Mouse (Mus musculus) forelimb bud, embryonic 11.5 days (tissue): ENCODE measurements around the gene Rptor.

Source experiments
- DNase-seq: peaks from one replicate; pipeline ENCODE4 v3.0.0-alpha.2; 2012; ENCODE audit warnings: low read depth, low spot score

Gene Rptor

DNA sequence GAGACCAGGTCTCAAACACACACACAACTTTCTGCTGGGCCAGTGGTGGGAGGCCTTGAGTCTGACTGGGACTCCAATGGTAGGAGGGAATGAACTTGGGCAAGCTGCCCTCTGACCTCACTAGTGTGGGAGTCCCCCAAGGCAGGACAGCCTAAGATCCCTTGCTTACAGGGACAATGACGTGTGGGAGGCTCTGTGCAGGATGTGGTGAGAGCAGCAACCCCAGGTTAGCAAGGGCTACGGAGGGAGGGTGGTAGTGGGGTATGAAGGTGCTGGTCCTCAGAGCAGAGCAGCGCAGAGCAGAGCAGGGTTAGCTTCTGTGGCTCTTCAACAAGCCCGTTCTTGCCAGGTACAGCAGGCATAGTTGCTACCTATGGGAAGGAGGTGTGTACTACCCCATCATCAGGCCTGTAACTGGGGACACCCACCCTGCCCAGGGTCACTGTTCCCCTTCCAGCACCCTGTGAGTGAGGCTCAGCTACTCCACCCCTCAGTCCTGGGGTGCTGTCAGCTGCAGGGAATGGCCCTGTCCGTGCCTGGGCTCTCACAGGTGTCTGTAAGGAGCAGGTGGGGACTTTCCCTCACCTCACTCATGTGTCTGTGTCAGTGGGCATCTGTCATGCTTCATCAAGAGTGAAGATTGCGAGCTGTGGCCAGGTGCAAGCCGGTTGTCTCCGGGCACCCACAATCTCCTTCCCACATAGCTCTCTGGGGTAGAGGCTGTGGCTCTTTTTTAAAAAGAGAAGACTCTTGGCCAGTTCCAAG lies 331.3 kb downstream of the Rptor start:
- DNase-seq = no peak

DNA sequence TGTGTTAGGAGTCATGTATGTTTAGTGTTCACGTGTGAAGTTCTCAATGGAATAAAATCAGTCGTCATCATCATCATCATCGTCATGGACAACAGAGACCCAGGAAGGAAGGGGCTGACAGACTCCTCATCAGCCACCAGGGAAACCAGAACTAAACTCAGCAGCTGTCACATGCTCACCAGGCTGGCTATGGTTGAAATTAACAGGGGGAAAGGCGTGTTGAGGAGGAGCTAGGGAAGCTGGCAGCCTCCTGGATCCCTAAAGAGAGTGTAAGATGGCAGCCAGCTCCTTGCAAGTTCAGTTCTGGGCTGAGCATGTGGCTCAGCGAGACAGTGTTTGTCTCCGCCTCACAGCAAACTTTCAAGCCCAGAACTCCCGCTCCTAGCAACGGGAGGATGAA lies 332.1 kb downstream of the Rptor start:
- DNase-seq = no peak

DNA sequence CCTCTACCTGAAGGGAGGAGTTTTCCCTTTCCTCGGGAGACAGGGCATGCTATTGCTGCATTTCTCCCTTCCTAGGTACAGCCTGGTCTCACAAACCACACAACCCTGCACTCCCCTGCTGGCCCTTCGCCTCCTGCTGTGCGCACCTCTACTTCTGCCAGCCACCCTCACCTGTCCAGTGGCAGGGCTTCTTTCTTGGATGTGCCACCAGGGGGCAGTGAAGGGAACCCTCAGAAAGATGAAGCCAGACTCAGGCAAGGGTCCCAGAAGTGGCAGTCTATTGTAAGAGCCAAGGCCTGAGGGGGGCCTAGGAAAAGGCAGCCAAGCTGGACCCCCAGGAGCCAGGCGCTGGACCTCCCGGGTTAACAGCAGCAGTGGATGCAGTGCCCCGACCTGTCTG lies 332.8 kb downstream of the Rptor start:
- peak; percentile 68 for DNase-seq

DNA sequence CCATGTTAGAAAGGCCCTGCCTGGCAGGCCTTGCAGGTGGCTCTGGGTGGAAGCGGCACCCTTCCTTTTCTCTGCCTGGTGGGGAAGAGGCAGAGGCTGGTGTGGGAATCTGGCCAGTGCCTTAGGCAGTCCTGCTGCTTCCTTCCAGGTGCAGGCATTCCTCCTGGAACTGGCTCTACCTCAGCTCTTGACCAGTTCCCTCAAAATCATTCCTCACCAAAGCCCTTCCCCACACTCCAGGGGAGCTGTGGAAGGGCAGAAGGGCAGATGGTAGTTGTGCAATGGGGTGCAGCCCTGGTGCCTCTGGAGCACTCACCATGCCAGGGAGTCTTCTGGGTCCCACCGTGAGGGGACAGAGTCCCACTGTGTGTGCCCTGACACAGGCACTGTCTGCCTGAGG lies 333.8 kb downstream of the Rptor start:
- DNase-seq = no peak

DNA sequence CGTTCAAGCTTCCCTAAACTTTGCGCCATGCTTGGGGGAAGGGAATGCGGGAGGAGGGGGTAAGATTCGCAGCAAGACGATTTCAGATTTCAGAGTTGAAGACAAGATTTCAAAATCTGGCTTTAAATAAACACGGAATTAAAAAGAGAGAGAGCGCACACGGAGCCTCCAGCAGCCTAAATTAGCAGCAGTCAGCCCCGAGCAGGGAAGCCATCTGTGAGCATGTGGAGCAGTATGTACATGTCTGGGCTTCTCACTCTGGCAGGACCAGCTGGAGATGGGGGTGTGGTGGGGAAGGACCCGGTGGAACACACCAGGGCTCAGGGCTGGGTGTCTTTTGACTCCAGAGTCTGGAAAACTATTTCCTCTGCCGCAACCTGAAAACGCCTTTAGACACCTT lies 334.5 kb downstream of the Rptor start:
- DNase-seq = no peak

DNA sequence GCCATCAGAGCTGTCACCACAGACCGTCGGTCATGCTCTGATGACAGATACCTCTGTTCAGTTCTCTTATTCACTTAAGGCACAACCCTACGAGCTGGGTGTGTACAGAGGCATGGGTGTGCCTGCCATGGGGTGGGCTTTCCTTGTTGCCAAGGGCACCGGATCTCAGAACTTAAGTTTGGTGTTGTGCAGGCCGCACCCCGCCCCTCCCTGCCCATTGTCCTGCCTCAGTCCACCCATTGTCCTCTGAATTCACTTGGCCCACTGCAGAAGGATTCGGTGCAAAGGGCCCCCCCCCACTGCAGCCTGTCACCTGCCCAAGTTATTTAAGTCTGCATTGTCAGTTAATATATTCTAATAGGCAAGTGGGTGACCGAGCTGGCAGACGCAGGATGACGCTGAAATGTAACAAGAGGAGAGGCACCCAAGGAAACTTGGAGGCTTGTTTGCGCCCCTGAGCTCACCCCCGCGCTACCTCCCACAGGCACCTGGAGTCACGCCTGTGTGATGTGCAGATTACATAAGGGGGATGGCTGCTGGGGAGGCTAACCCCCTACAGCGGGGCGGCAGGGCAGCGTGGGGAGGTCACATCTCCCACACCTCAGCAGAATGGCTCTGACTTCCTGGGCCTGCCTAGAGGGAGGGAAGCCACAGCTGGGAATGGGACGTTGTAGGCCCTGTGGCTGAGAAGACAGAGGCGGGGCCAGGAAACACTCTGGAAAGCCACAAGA lies 335.2 kb downstream of the Rptor start:
- no peak for DNase-seq

DNA sequence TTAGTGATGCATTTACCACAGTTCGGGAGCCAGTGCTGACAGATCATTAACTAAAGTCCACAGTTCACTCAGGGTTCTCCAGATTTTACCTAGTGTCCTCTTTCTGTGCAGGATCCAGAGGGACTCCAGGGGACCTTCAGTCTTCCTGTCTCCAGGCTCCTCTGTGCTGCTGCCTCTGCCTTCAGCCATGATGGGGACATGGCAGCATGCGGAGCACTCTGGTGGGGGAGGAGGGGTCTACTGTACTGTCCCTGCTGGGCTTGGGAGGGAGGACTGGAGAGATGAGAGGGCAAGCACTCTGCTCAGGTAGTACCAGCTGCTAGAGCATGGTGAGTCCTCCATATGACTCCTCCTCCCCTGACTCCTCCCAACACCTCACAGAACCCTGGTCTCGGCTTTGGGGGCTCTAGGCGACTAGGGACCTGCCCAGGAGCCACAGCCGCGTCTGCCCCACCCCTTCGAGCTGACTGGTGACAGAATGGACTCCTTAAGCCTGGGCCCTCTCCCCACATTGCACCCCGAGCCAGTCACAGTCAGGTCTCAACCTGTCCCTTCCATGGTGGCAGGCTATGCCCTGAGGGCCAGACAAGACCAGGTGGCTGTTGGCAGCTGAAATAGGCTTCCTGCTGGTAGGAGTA lies 336.5 kb downstream of the Rptor start:
- DNase-seq = no peak

DNA sequence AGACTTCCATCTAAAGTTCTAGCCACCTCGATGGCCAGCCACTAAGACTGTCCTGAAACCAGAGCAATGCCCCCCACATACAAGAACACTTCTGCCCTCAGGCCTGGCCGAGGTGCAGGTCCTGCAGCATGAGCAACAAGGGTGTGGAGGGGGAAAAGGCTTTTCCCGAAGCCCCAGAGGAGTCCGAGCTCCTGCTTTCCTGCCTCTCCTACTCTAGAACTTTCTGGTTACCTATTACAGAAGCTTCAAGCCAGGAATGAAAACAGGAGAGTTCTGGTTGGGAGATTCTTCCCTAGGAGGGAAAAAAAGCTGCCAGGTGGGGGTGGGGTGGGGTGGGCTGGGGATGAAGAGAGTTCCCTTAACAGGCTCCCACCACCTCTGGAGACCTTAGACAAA lies 337.0 kb downstream of the Rptor start:
- no peak for DNase-seq

DNA sequence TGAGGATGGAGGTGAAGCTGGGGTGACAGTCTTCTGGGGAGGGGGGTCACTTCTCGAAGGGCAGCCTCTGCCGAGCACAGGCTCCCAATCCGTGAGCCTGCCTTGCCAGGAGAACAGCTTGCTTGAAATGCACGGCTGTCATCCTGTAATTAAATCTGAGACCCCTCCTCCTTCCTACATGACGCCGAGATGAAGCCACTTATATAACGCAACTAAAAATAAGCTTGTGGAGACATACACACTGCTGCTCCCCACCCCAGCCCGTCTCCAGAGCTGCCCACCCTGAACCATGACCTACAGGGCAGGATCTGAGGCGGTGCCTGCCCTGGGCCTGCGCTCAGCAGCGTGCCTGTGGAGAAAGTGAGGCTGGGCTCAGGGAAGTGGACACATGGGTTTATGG lies 337.4 kb downstream of the Rptor start:
- DNase-seq = no peak

DNA sequence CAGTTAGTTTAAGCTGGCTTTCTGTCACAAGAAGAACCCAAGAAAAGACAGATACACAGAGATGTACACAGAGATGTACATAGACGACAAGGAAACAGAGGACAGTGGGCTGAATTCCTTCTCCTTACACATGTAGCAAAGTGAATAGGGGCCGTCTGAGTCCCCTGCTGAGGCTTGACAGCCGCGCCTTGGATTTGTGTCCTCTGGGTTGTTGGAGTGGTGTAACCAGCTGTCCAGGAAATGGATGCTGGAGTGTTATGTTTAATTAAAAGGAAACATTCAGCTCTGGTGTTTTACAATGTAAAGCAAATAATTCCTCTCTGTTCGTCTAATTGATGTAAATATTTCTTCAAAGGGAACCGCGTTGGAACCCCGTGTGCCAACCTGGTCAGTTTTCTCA lies 339.1 kb downstream of the Rptor start:
- DNase-seq = no peak

DNA sequence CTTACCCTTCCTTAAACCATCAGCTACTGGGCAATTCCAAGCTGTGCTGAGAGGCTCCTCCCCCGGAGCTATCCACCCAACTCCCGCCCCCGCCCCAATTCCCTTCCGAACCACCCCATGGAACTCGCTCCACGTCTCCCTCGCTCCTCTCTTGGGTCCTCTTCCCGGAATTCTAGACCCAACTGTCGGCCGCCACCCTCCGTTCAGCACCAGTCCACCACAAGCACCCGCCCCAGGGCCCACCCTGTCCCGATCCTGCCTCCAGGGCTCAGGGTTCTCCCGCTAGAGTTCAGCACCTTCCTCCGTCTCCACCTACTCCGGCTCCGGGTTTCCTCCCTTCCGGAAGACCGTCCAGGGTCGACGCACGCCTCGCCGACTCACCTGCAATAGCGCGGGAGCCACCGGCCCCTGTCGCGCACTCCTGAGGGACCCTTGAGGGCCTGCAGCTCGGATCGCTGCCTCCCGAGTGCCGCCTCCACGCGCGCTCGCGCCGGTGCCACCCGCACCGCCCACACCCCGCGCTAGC lies 339.6 kb downstream of the Rptor start:
- DNase-seq = no peak

DNA sequence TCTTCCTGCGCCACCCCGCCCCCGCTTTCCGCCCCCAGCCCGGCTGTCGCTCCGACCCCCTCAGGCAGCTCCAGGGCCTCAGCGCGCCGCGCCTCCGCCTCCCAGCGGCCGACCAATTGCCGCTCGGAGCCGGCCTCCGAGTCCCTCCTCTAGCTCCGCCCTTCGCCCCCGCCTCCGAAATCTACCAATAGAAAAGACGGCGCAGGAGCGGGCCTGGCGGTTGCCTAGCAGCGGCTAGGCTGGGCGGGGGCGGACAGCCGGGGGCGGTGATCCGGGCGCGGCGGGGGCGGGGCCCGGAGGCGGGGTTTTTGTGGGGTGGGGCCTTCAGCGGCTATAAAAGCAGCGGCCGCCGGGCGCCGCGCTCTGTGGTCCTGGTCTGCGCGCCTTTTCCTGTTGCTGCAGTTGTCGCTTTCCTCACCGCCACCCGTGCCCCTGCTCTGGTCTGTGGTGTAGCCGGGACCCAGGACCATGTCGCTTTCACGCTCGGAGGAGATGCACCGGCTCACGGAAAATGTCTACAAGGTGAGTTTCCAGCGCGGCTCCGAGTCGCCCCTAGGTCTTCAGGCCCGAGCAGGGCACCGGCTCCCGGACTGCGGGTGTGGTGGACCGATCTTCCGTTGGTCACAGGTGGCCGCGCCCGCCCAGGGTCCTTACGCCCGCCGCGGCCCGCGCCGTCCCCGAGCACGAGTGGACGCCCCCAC lies 340.2 kb downstream of the Rptor start, which contains the start of gene Baiap2:
Gene Baiap2, plus strand, starts transcription at position 37 of the 701 bp plus-strand sequence.
- peak; percentile 97 for DNase-seq

DNA sequence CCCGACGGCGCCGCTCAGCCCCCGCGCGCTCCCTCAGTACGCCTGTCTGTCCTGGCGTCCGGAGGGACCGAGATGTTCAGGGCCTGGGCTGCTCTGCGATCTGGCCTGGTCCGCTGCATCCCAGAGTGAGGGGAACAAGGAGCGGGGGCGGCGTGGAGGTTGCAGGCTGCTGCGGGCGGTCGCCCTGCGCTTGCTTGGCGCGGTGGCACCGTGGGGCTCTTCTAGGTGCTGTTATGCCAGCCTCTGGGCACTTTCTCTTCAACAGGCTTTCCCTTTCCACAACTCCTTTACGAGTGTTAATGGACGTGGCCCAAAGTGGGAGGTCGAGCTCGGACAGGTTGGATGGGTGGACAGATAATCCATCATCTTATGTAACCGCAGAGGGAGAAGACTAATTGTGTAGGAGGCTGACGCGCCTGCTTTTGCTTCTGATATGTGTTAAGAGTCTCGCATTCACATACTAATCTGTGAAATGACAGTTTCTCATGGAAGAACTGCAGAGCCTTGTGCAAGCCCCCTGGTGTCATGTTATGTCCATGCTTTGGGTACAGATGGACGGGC lies 340.8 kb downstream of the Rptor start:
- DNase-seq = no peak

DNA sequence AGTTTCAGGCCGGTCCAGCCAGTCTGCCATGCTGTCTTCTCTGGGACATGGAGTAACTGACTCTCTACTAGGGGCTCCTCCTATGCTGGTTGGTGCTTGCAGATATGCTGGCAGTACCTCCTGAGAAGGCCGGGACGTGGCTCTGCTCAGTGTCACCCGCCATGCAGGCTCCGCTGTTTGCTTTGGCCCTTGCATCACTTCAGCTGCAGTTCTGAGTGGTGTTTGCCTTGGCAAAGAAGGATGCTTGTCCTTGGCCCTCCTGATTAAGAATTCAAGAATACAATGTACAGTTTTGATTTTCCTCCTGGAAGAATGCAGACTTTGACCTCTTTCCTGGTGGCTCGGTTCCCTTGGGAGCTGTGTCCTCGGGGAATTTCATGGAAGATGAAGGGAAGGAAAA lies 342.6 kb downstream of the Rptor start:
- no peak for DNase-seq

DNA sequence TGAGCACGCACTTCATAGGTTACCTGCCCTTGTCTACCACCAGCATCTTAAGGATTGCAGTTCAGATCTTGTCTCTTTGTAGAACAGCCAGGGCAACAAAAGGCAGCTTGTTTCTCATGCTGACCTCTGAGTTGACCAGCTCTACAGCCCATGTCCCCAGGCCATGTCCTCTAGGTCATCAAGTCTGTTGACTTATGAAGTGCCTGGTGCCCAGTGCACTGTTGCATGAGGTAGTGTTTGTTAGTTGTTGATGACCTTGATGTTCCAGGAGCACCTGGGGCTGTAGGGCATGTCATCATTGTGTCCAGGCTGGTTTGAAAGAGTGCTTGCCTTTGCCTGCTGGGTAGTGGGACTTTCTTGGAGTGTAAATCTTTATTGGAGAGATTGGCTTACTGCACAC lies 344.7 kb downstream of the Rptor start:
- DNase-seq = no peak

DNA sequence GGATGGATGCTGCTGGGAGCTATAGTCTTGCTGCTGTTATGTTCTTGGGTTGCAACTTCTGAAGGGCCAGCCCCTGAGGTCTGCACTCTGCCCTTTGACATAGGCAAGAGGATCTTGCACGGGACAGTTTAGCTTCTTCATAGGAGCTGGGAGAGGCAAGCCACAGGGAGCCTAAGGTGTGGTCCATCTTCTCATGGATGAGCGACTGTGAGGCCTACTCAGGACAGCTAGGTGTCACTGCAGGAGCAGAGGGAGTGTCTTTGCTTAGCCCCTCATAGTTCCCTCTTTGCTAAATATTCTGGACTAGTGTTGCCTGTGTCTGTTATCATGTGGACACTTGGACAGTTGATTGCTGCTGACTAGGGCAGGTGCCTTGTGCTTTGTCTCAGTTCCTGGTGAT lies 345.2 kb downstream of the Rptor start:
- no peak for DNase-seq

DNA sequence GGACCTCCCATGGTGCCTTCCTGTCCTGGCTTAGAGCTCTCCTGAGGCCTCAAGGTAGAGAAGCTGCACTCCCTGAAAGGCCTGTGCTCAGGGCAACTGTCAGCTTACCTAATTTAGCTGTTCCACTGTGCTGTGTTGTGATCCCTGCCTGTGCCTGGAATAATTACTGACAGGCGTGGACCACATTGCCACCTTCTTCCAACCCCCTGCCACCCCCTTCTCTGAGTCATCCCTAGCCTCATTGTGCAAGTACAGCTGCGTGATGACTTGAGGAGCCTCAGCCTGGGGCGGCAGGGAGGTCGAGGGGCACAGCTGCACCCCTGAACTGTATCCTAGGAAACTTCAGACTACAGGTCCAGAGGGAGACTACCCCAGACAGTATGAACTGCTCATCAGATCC lies 345.6 kb downstream of the Rptor start:
- no peak for DNase-seq

DNA sequence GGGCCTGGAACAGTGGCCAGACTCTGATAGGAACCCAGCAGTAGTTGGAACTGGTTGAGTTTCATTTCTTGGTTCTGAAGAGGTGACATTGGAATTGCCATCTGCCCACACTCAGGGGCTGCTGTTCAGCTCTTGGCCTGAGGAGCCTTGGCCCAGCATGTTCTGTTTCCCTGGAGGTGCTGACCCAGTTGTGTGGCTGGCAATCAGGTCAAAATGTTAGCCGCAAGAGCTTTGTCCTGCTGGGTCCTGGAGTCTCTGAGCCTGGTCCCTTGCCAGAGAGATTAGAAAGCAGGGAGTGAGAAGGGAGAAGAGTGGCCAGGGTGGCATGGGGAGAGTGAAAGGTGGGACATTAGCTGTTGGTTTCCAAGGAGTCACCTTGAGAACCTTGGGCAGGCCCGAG lies 346.1 kb downstream of the Rptor start:
- no peak for DNase-seq
